Mouse (Mus musculus): ENCODE data around the gene Fgfr2.
A peak's percentile ranks its signal among the peaks of the same experiment; 100 is the strongest.

Fgfr2 gene

DNA sequence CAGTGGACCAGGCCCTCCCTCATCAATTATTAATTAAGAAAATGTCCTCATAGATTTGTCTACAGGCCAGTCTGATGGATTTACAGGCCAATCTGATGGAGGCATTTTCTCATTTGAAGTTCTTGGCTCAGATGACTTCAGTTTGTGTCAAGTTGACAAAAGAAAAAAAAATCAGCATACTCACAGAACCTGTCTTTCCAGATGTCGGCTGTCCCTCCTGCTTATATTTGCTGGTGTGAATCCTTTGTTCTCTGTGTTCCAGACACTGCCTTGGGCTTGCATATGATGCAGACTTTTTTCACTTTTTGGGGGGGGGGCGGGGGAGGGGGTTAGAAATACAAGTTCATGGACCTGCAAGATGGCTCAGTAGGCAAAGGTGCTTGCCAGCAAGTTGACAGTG lies 1472.9 kb downstream of the Fgfr2 start:
- no peak for DNase-seq (ENCODE audit: low read depth, low spot score)

- no peak for DNase-seq (ENCODE audit: low read depth, low spot score)
These were observed 1474.9 kb downstream of the Fgfr2 start for GRCm38 (mm10) chr7:131648276-131648675.

- no peak for DNase-seq (ENCODE audit: low read depth, low spot score)
These were observed 1475.6 kb downstream of the Fgfr2 start for GRCm38 (mm10) chr7:131647583-131647982.

DNA sequence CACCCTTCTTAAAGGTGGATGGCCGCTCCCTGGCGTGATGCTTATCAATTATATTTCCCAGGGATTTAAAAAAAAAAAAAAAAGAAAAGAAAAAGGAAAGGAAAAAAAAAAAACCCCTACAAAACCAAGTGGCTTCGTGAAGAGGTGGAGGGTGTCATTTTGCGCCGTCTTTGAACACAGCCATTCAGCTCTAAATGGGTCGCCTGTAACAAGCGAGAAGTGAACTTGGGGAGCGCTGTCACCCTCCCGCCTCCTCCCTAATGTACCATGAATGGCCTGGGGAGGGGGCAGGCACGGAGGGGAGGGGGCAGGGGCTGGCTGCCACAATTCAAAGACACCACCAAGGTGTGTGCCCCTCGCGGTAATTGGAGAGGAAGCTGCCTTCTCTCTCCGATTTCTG lies 1478.6 kb downstream of the Fgfr2 start:
- no peak for DNase-seq (ENCODE audit: low read depth, low spot score)

GRCm38 (mm10) chr7:131644051-131644450 lies 1479.1 kb downstream of the Fgfr2 start:
- no peak for DNase-seq (ENCODE audit: low read depth, low spot score)

- no peak for DNase-seq (ENCODE audit: low read depth, low spot score)
These were observed 1479.8 kb downstream of the Fgfr2 start for GRCm38 (mm10) chr7:131643341-131643840.

GRCm38 (mm10) chr7:131629562-131629961 lies 1493.6 kb downstream of the Fgfr2 start:
- no peak for DNase-seq (ENCODE audit: low read depth, low spot score)

GRCm38 (mm10) chr7:131628846-131629391 lies 1494.2 kb downstream of the Fgfr2 start:
- DNase-seq (ENCODE audit: low read depth, low spot score) = peak; percentile 62

- DNase-seq (ENCODE audit: low read depth, low spot score) = no peak
These were observed 1494.8 kb downstream of the Fgfr2 start for GRCm38 (mm10) chr7:131628356-131628755.

DNA sequence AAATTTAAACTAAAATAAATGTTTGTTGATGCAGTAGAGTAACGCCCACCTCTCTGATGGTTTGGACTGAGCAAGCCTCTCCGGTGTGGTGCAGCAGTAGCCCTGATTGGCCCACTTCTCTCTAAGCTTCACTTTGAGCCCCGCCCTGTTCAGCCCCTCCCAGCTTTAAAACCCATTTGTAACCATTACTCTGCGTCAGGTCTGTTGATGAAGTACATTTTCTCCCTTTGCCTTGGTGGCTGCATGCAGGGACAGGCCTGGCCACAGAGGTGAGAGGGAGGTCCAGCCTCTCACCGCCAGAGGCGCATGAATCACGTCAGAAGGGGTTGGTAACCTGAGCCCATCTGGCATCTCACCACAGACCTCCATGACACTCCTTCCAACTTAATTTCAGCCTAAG lies 1513.5 kb downstream of the Fgfr2 start:
- DNase-seq (ENCODE audit: low read depth, low spot score) = no peak

GRCm38 (mm10) chr7:131608049-131608448 lies 1515.1 kb downstream of the Fgfr2 start:
- no peak for DNase-seq (ENCODE audit: low read depth, low spot score)

DNA sequence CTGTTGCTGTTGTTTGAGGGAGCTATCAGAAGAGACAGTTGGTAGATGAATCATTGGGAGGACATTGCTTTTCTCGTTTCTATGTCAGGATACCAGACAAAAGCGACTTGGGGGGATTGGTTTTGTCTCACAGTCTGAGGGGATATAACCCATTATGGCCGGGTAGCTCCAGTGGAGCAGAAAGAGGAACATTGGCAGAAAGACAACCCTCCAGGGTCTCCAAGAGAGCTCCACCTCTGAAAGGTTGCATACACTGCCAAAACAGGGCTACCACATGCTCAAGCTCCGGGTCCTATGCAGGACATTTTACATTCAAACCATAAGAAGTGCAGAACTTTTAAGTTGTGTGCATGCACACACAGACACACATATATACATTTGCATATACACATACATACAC lies 1517.7 kb downstream of the Fgfr2 start:
- DNase-seq (ENCODE audit: low read depth, low spot score) = no peak

- DNase-seq (ENCODE audit: low read depth, low spot score) = no peak
These were observed 1518.2 kb downstream of the Fgfr2 start for GRCm38 (mm10) chr7:131604946-131605345.

GRCm38 (mm10) chr7:131603186-131603585 lies 1520.0 kb downstream of the Fgfr2 start:
- no peak for DNase-seq (ENCODE audit: low read depth, low spot score)

GRCm38 (mm10) chr7:131602106-131602505 lies 1521.0 kb downstream of the Fgfr2 start:
- no peak for DNase-seq (ENCODE audit: low read depth, low spot score)

- DNase-seq (ENCODE audit: low read depth, low spot score) = peak; percentile 16
These were observed 1524.7 kb downstream of the Fgfr2 start for GRCm38 (mm10) chr7:131598483-131598824.

GRCm38 (mm10) chr7:131597779-131598482 lies 1525.2 kb downstream of the Fgfr2 start:
- DNase-seq (ENCODE audit: low read depth, low spot score) = no peak

DNA sequence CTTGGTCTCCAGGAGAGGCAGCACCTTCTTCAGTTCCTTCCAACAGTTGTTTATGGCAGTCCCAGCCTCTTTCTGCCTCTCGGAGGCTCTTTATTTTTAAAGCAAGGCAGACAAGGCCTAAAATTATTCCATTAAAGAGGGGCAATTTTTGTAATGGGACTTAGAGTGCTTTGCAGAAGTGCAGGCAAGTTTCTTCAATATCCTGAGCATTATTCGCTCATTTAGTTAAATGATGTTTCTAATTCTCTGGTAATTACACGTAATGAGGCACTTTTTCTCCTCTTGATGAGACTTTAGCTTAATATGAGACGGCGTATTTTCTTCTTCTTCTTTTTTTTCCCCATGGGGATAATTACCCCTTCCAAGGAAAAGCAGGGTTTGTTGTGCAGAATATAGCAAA lies 1537.6 kb downstream of the Fgfr2 start:
- DNase-seq (ENCODE audit: low read depth, low spot score) = no peak

- no peak for DNase-seq (ENCODE audit: low read depth, low spot score)
These were observed 1541.0 kb downstream of the Fgfr2 start for GRCm38 (mm10) chr7:131582178-131582577.

- DNase-seq (ENCODE audit: low read depth, low spot score) = no peak
These were observed 1547.9 kb downstream of the Fgfr2 start for GRCm38 (mm10) chr7:131575246-131575645.

GRCm38 (mm10) chr7:131560697-131561042 lies 1562.5 kb downstream of the Fgfr2 start:
- no peak for DNase-seq (ENCODE audit: low read depth, low spot score)

- DNase-seq (ENCODE audit: low read depth, low spot score) = peak; percentile 99
These were observed 1563.0 kb downstream of the Fgfr2 start, which contains the start of gene Bub3 for GRCm38 (mm10) chr7:131559986-131560696. Bub3 (plus strand) TSS chr7:131560222.

GRCm38 (mm10) chr7:131557751-131558150 lies 1565.4 kb downstream of the Fgfr2 start:
- no peak for DNase-seq (ENCODE audit: low read depth, low spot score)
